Mouse (Mus musculus): ENCODE results near the gene Il17re.

DNA sequence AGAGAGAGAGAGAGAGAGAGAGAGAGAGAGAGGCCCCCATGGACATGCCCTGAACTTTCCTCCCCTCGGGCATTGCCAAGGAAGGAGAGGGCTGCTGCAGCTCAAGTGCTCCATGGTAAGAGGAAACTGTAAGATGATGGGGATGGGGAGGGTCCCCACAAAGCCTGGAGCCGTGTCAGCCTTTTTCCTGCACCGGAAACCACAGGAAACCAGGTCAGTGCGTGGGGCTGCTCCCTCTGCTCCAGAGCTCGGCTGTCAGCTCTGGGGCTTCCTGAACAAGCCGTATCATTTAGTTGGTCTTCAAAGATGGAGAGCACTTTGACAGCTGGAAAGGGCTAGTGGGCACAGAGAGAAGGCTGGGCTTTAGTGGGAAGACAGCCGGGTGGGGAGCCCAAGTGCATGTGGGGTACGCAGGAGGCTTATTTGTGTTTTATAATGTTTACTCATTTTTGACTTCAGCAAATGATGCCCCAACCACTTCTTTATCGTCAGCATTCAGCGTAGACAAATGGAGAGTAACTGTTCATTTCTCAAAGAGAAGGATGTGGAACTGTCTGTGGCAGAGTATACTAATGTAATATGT is at the start of gene Il17re:
- TF ChIP-seq EP300 (IDR thresholded peaks at IDR 0.05) (no peak), CTCF (IDR thresholded peaks at IDR 0.05) (no peak)
